Mouse (Mus musculus) heart, embryonic 12.5 days (tissue): Measurements from ENCODE around the gene Gsk3b. TPM values are rescaled to one million over a fixed set of nuclear protein-coding genes. Genes with fewer than 3 reads are reported as not detected.
A peak's percentile ranks its signal among the peaks of the same experiment; 100 is the strongest.

Source experiments
- ATAC-seq: fragments of 200-750 bp; cut with Nextera tagmentation; 2 replicates; pipeline ENCODE4 v1.8.0; 2017; ENCODE audit warnings: moderate TSS enrichment, moderate library complexity; ENCODE audit not compliant: insufficient number of reproducible peaks, low FRiP score
- H3K27ac ChIP-seq: fragments of 300-500 bp; sonication (generic); 2 replicates; pipeline ENCODE4 v1.5.1; 2016; ENCODE audit warnings: mild to moderate bottlenecking, moderate library complexity; ENCODE audit not compliant: poor library complexity, severe bottlenecking
- H3K27me3 ChIP-seq: fragments of 300-500 bp; sonication (generic); replicated peaks from 2 replicates; pipeline ENCODE4 v1.6.1; 2016; ENCODE audit warnings: mild to moderate bottlenecking, moderate library complexity
- H3K36me3 ChIP-seq: fragments of 300-500 bp; sonication (generic); 2 replicates; pipeline ENCODE4 v1.6.1; 2016; ENCODE audit warnings: mild to moderate bottlenecking, moderate library complexity
- H3K4me1 ChIP-seq: fragments of 300-500 bp; sonication (generic); replicated peaks from 2 replicates; pipeline ENCODE4 v1.6.1; 2016; ENCODE audit warnings: mild to moderate bottlenecking
- H3K4me2 ChIP-seq: fragments of 300-500 bp; sonication (generic); 2 replicates; pipeline ENCODE4 v1.6.1; 2016; ENCODE audit warnings: mild to moderate bottlenecking, moderate library complexity
- H3K4me3 ChIP-seq: fragments of 300-500 bp; sonication (generic); 2 replicates; pipeline ENCODE4 v1.5.1; 2016; ENCODE audit warnings: mild to moderate bottlenecking
- H3K9ac ChIP-seq: fragments of 300-500 bp; sonication (generic); 2 replicates; pipeline ENCODE4 v1.6.1; 2016; ENCODE audit warnings: mild to moderate bottlenecking, moderate library complexity
- H3K9me3 ChIP-seq: fragments of 300-500 bp; sonication (generic); replicated peaks from 2 replicates; pipeline ENCODE4 v1.6.1; 2016; ENCODE audit warnings: mild to moderate bottlenecking, moderate library complexity
- WGBS: fragments of 180-500 bp; shearing (Covaris S2); methylation state at CpG from one replicate; pipeline ENCODE4 v1.1.7; 2016; 5-methylcytosine and 5-hydroxymethylcytosine counted together
- polyA plus RNA-seq: library from polyadenylated mRNA; unstranded; fragments of >200 nt; fragmentation: Nextera tagmentation; extraction: Ambion mirVana; gene quantifications from 2 replicates; pipeline ENCODE4 v1.2.1, GENCODE M21; 2016

The Gsk3b gene
- polyA plus RNA-seq, 1 experiment from 2014 or later: 46.8 TPM

DNA sequence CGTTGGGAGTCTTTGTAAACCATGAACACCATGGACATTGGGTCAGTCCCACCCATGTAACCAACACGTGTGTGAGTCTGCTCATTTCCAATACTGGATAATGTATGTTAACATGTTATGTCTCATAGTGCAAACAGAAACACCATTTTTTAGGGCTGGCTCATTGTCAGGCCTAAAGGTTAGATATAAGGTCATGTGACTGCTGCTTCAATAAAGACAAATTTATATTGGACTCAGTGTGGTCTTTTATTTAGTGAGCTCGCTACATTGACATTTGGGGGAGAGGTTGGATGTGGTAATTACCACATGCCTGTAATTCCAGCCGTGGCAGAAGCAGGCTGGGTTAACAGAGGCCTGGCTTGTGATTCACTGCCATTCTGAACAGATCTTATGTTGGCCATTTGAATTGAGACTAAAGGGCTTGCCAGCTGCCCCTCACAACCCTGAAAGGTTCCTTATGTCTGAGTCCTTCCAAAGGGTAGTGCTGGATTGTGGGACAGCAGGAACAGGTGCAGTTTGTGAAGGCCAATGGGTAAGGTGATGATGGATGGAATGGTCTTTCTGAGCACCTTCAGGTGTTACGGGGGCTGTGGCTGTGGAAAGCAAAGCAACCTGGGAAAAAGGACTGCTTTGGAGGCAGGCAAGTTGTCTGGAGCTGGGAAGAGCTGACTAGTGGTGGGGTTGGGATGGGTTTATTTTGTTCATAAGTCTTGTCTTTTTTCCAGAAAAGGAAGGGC is 157.2 kb downstream of the Gsk3b start:
- H3K9ac ChIP-seq: no peak overlapping the region
- ATAC-seq: no peak
- WGBS: 73% methylated on average over 5 of the region's 5 CpGs

GRCm38 (mm10) chr16:38248331-38248961 is 159.6 kb downstream of the Gsk3b start:
- no peak overlapping the region for H3K4me2 ChIP-seq

More for the DNA sequence above, 157.2 kb downstream of the Gsk3b start:
- peaks cover 17% of the 10 kb centered on the region for H3K36me3 ChIP-seq
- no peak overlapping the region for H3K4me3 ChIP-seq
- no peak overlapping the region for H3K4me2 ChIP-seq
- H3K27ac ChIP-seq: no peak overlapping the region
- H3K9me3 ChIP-seq: no peaks in the 10 kb centered on the region
- peaks cover 8% of the 10 kb centered on the region for H3K4me1 ChIP-seq
- H3K27me3 ChIP-seq: no peaks in the 10 kb centered on the region

DNA sequence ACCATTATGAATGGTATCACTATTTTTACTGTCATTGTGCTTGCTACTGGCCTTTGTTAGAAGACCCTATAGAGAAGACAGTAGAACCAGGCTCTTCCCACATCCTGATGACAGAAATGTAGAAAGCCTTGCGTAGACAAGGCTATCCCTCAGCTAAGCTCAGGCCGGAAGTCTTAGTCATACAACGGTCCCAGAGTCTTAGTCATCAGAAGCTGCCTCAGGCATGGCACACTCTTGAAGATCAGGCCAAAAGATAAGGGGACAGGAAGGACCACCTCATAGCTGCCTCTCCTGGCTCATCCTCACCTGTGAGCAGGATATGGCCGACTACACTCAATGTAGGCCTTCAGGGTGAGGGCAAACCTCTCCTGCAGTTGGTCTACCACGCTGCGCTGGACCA is 161.7 kb downstream of the Gsk3b start:
- no peaks in the 10 kb centered on the region for H3K9me3 ChIP-seq
- H3K4me3 ChIP-seq: no peak overlapping the region
- H3K36me3 ChIP-seq: peaks cover 3% of the 10 kb centered on the region; the same call in 1 of the 2 replicates
- no peak overlapping the region for H3K27ac ChIP-seq
- no peak for ATAC-seq
- peaks cover 8% of the 10 kb centered on the region for H3K4me1 ChIP-seq
- no peaks in the 10 kb centered on the region; the same call in 1 of the 2 replicates for H3K27me3 ChIP-seq
- WGBS: 90% methylated on average over 6 of the region's 6 CpGs
- no peak overlapping the region for H3K4me2 ChIP-seq
- H3K9ac ChIP-seq: no peak overlapping the region

More at GRCm38 (mm10) chr16:38248331-38248961, 159.6 kb downstream of the Gsk3b start:
- WGBS: 52% methylated on average over 13 of the region's 13 CpGs
- Histone ChIP-seq H3K9ac (no peak overlapping the region), H3K27me3 (no peaks in the 10 kb centered on the region; the same call in 1 of the 2 replicates), H3K4me1 (peaks cover 8% of the 10 kb centered on the region), H3K9me3 (no peaks in the 10 kb centered on the region), H3K36me3 (peaks cover 5% of the 10 kb centered on the region), H3K27ac (no peak overlapping the region), H3K4me3 (no peak overlapping the region)
- ATAC-seq: no peak

GRCm38 (mm10) chr16:38254001-38254400 is 165.2 kb downstream of the Gsk3b start:
- H3K4me3 ChIP-seq: no peak overlapping the region
- no peak overlapping the region for H3K27ac ChIP-seq
- 67% methylated on average over 14 of the region's 14 CpGs for WGBS
- no peaks in the 10 kb centered on the region for H3K4me1 ChIP-seq
- H3K27me3 ChIP-seq: no peaks in the 10 kb centered on the region; the same call in 1 of the 2 replicates
- no peak for ATAC-seq
- H3K36me3 ChIP-seq: no peaks in the 10 kb centered on the region
- H3K4me2 ChIP-seq: peak overlapping the region; percentile 14; the same call in 1 of the 2 replicates
- H3K9ac ChIP-seq: no peak overlapping the region
- no peaks in the 10 kb centered on the region for H3K9me3 ChIP-seq

DNA sequence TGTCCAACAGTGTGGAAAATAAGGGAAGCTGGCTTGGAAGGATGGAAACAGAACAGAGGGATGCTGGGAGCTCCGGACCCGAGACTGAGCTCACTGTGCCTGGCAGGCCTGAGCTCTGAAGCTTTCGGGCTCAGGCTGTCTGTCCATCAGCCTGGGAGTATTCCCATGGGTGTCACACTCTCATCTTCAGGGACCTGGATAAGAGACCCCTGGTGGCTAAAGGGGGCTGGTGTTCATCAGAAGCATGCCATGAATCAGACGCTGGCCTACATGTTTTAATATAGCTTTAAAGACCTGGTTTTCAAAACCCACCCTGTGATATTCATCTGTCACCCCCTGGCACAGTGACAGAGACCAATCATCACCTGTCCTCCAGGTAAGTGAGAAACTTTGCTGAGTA is 166.3 kb downstream of the Gsk3b start:
- no peak for ATAC-seq
- H3K9me3 ChIP-seq: no peaks in the 10 kb centered on the region
- no peak overlapping the region for H3K9ac ChIP-seq
- H3K27ac ChIP-seq: no peak overlapping the region
- no peaks in the 10 kb centered on the region; the same call in 1 of the 2 replicates for H3K27me3 ChIP-seq
- H3K4me3 ChIP-seq: no peak overlapping the region
- H3K36me3 ChIP-seq: no peaks in the 10 kb centered on the region
- 61% methylated on average over 4 of the region's 4 CpGs for WGBS
- no peak overlapping the region for H3K4me2 ChIP-seq
- H3K4me1 ChIP-seq: no peaks in the 10 kb centered on the region

GRCm38 (mm10) chr16:38255927-38256326 is 167.1 kb downstream of the Gsk3b start:
- no peaks in the 10 kb centered on the region for H3K9me3 ChIP-seq
- 83% methylated on average over 9 of the region's 9 CpGs for WGBS
- H3K36me3 ChIP-seq: no peaks in the 10 kb centered on the region
- ATAC-seq: no peak
- H3K4me2 ChIP-seq: no peak overlapping the region
- no peak overlapping the region for H3K9ac ChIP-seq
- no peak overlapping the region for H3K4me3 ChIP-seq
- no peak overlapping the region for H3K27ac ChIP-seq
- no peaks in the 10 kb centered on the region for H3K4me1 ChIP-seq
- no peaks in the 10 kb centered on the region; the same call in 1 of the 2 replicates for H3K27me3 ChIP-seq

- WGBS: 35% methylated on average over 3 of the region's 3 CpGs
- H3K9ac ChIP-seq: no peak overlapping the region
Measured at GRCm38 (mm10) chr16:38271601-38272000, 182.8 kb downstream of the Gsk3b start.

GRCm38 (mm10) chr16:38272483-38272882 is 183.7 kb downstream of the Gsk3b start:
- Histone ChIP-seq H3K4me2 (no peak overlapping the region), H3K36me3 (no peaks in the 10 kb centered on the region), H3K27me3 (no peaks in the 10 kb centered on the region), H3K27ac (no peak overlapping the region), H3K4me1 (no peaks in the 10 kb centered on the region), H3K9me3 (peaks cover 4% of the 10 kb centered on the region), H3K4me3 (no peak overlapping the region), H3K9ac (no peak overlapping the region)
- 78% methylated on average over 5 of the region's 5 CpGs for WGBS
- no peak for ATAC-seq

More at GRCm38 (mm10) chr16:38271601-38272000, 182.8 kb downstream of the Gsk3b start:
- Histone ChIP-seq H3K36me3 (no peaks in the 10 kb centered on the region), H3K27me3 (no peaks in the 10 kb centered on the region), H3K4me1 (no peaks in the 10 kb centered on the region), H3K9me3 (no peaks in the 10 kb centered on the region), H3K27ac (no peak overlapping the region), H3K4me2 (no peak overlapping the region), H3K4me3 (no peak overlapping the region)
- no peak for ATAC-seq

- no peak overlapping the region for H3K9ac ChIP-seq
- H3K27ac ChIP-seq: no peak overlapping the region
- H3K4me2 ChIP-seq: no peak overlapping the region
- no peaks in the 10 kb centered on the region for H3K4me1 ChIP-seq
- no peak overlapping the region for H3K4me3 ChIP-seq
- H3K9me3 ChIP-seq: peaks cover 5% of the 10 kb centered on the region
- no peaks in the 10 kb centered on the region for H3K36me3 ChIP-seq
- no peak for ATAC-seq
- no peaks in the 10 kb centered on the region for H3K27me3 ChIP-seq
- WGBS: 71% methylated on average over 2 of the region's 2 CpGs
Measured at GRCm38 (mm10) chr16:38274737-38275136, 185.9 kb downstream of the Gsk3b start.

DNA sequence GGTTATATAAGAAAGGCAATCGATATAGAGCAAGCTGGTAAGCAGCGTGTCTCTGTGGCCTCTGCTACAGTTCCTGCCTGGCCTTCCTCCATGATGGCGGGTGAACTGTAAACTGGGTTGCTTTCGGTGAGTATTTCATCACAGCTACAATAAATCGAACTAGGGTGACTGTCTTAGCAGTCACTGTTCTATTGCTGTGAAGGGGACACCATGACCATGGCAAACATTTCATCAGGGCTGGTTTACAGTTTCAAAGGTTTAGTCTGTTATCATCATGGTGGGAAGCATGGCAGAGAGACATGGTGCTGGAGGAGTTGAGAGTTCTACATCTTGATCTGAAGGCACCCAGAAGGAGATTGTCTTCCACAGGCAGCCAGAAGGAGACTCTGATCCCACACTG is 191.0 kb downstream of the Gsk3b start:
- peaks cover 5% of the 10 kb centered on the region for H3K9me3 ChIP-seq
- H3K4me1 ChIP-seq: no peaks in the 10 kb centered on the region
- WGBS: 88% methylated on average over 5 of the region's 5 CpGs
- no peak overlapping the region for H3K9ac ChIP-seq
- no peak overlapping the region for H3K4me3 ChIP-seq
- no peaks in the 10 kb centered on the region for H3K36me3 ChIP-seq
- 0 out of 2 replicates have a peak, but pooled peaks cover 3% of the 10 kb centered on the region for H3K27me3 ChIP-seq
- H3K27ac ChIP-seq: no peak overlapping the region
- no peak overlapping the region for H3K4me2 ChIP-seq
- no peak for ATAC-seq

DNA sequence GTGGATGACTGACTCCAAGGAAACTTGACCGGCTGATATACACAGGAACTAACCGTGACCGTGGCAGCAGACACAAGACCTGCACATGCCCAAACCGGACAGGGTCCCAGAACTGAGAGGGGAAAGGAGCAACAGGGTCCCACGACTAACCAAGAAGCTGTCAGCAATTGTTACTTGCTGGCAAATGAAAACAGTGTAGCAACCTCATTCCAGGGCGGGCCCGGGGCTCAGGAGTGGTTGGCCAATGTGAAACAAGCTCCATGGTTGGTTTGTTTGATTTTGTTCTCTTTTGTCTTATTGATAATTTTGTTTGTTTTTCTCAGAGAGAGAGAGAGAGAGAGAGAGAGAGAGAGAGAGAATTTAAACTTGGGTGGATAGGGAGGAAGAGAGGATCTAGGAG is 192.2 kb downstream of the Gsk3b start:
- ATAC-seq: no peak
- Histone ChIP-seq H3K27ac (no peak overlapping the region), H3K9me3 (peaks cover 5% of the 10 kb centered on the region), H3K4me2 (no peak overlapping the region), H3K9ac (no peak overlapping the region), H3K4me1 (no peaks in the 10 kb centered on the region), H3K4me3 (no peak overlapping the region), H3K27me3 (0 out of 2 replicates have a peak, but pooled peaks cover 3% of the 10 kb centered on the region), H3K36me3 (no peaks in the 10 kb centered on the region)
- WGBS: 65% methylated on average over 7 of the region's 7 CpGs
